Mouse (Mus musculus): Measurements from ENCODE around the gene Lrrc23. TPM values are rescaled to one million over a fixed set of nuclear protein-coding genes. Genes with fewer than 3 reads are reported as not detected.

The Lrrc23 gene
- polyA plus RNA-seq, 1 experiment = 5.0 TPM

Other genes with a start within 250 kb of the Lrrc23 start
- gene C1s1, start 237.4 kb downstream of the Lrrc23 start, polyA plus RNA-seq (2012; rRNA removed) = 1.6 and 2.3 TPM in 2 replicates
- gene C1rb, start 209.4 kb downstream of the Lrrc23 start, polyA plus RNA-seq (2012; rRNA removed) = not detected in 2 replicates
- gene C1s2, start 143.6 kb downstream of the Lrrc23 start, polyA plus RNA-seq (2012; rRNA removed) = 0.59 and 0.62 TPM in 2 replicates
- gene Lpcat3, start 116.7 kb downstream of the Lrrc23 start, polyA plus RNA-seq (2012; rRNA removed) = 43.0 and 45.9 TPM in 2 replicates
- 62.4 and 68.0 TPM in 2 replicates for gene Emg1, start 67.5 kb downstream of the Lrrc23 start, polyA plus RNA-seq (2012; rRNA removed)
- gene Phb2, start 67.4 kb downstream of the Lrrc23 start, polyA plus RNA-seq (2012; rRNA removed) = 107 and 108 TPM in 2 replicates
- gene Ptpn6, start 41.0 kb downstream of the Lrrc23 start, polyA plus RNA-seq (2012; rRNA removed) = 5.1 and 7.1 TPM in 2 replicates
- gene Grcc10, start 38.4 kb downstream of the Lrrc23 start, polyA plus RNA-seq (2012; rRNA removed) = 383 and 401 TPM in 2 replicates
- not detected in 2 replicates for gene Gm45234, start 23.7 kb downstream of the Lrrc23 start, polyA plus RNA-seq (2012; rRNA removed)
- 75.6 and 84.2 TPM in 2 replicates for gene Atn1, start 23.2 kb downstream of the Lrrc23 start, polyA plus RNA-seq (2012; rRNA removed)
- gene Eno2, start 10.1 kb downstream of the Lrrc23 start, polyA plus RNA-seq (2012; rRNA removed) = 822 and 850 TPM in 2 replicates
- 7.0 and 7.3 TPM in 2 replicates for gene Spsb2, start 28.9 kb upstream of the Lrrc23 start, polyA plus RNA-seq (2012; rRNA removed)
- 861 and 922 TPM in 2 replicates for gene Tpi1, start 34.6 kb upstream of the Lrrc23 start, polyA plus RNA-seq (2012; rRNA removed)
- 133 and 147 TPM in 2 replicates for gene Usp5, start 49.8 kb upstream of the Lrrc23 start, polyA plus RNA-seq (2012; rRNA removed)
- gene Cdca3, start 49.8 kb upstream of the Lrrc23 start, polyA plus RNA-seq (2012; rRNA removed) = 2.2 and 2.8 TPM in 2 replicates
- 0.50 and 0.53 TPM in 2 replicates for gene Gnb3, start 60.5 kb upstream of the Lrrc23 start, polyA plus RNA-seq (2012; rRNA removed)
- gene P3h3, start 78.0 kb upstream of the Lrrc23 start, polyA plus RNA-seq (2012; rRNA removed) = 80.2 and 83.2 TPM in 2 replicates
- gene Gpr162, start 84.3 kb upstream of the Lrrc23 start, polyA plus RNA-seq (2012; rRNA removed) = 190 and 200 TPM in 2 replicates
- gene Cd4, start 108.5 kb upstream of the Lrrc23 start, polyA plus RNA-seq (2012; rRNA removed) = 0.64 and 1.3 TPM in 2 replicates
- 5.9 and 6.0 TPM in 2 replicates for gene Lag3, start 132.0 kb upstream of the Lrrc23 start, polyA plus RNA-seq (2012; rRNA removed)
- gene Ptms, start 140.4 kb upstream of the Lrrc23 start, polyA plus RNA-seq (2012; rRNA removed) = 1,541 and 1,645 TPM in 2 replicates
- gene Mlf2, start 151.7 kb upstream of the Lrrc23 start, polyA plus RNA-seq (2012; rRNA removed) = 689 and 754 TPM in 2 replicates
- 261 and 265 TPM in 2 replicates for gene Cops7a, start 185.8 kb upstream of the Lrrc23 start, polyA plus RNA-seq (2012; rRNA removed)
- 181 and 198 TPM in 2 replicates for gene Pianp, start 217.0 kb upstream of the Lrrc23 start, polyA plus RNA-seq (2012; rRNA removed)
- gene Zfp384, start 229.4 kb upstream of the Lrrc23 start, polyA plus RNA-seq (2012; rRNA removed) = 49.5 and 54.7 TPM in 2 replicates